Mouse (Mus musculus) cerebral cortex, adult 2 months (tissue): ENCODE measurements around the gene Frmd4a.

Source experiments
- WGBS: fragments of 180-500 bp; shearing (Covaris S2); methylation state at CpG from one replicate; pipeline ENCODE4 v1.1.7; 2018; 5-methylcytosine and 5-hydroxymethylcytosine counted together

Gene Frmd4a

DNA sequence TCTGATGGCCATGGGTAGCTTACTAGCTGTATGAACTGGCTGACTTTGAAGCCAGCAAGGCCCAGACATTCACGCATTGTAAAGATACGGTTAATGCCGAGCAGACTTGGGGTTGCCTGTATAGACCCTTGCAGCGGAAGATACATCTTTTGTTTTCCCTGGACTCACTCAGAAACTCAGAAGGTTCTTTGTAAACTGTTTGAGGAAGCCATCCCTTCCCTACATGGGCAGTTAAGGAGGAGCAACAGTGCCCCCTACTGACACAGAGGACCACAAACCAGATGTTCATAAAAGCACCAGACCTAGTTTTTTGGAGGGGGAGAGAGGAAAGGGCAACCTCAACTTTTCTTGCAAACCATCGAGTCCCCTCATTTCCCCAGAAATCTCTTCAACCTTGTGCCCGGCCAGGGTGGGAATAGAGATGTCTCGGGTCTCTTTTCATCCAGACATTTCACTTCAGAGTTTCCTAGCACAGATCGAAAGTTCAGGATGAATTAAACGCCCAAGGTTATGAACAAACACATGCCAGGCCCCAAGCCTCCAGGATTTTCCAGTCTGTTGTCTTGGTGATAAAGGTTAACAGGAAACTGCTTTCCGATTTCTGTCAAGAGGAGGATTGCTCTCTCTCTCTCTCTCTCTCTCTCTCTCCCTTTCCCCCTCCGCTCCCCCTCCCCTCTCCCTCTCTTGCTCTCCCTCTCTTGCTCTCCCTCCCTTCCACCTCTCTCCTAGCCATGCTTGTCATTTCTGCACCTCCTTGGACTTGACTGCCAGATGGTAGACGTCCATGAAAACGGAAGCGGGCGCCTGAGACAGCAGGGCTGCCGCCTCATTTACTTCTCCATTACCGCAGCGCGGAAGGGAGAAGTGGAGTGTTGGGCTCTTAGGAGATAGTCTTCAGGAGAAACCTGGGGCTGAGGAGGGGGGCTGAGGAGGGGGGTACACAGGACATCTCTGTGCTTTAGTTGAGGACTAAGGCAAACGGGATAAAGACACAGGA lies 475.3 kb downstream of the Frmd4a start:
- 41% methylated on average over 20 of the region's 20 CpGs for WGBS

DNA sequence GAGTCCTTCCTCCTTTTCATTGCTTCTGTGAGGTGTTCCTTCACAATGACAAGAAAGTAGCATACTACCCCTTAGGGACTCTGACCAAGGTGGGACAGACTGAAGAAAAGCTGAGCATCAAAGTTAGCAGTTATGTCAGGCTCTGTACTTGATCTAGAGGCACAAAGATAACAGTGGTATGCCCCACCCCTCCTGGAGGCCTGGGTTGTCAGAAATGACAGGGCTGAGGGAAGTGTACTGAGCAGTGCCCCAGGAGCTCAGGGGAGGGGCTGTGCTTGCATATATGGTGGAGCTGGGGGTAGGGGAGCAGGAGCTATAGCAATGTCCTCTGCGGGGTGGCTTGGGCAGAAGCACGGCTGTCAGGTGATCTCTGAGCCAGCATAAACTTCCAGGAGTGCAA lies 477.0 kb downstream of the Frmd4a start:
- 81% methylated on average over 2 of the region's 2 CpGs for WGBS

DNA sequence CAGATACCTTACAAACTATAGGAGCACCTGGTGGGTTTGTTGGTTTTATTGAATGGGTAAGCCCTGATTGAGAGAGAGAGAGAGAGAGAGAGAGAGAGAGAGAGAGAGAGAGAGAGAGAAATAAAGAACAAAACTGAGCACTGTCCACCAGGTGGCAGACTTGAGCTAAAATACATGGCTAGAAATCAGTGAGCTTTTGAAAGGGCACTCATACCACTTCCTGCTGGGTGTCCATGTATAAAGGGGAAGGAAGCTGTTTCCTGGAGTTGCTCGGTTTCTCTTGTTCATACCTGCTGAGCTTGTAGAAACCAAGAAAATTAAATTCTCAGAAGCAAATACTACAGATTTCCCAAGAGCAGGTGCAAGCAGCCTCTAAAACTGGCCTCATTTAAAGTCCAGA lies 481.7 kb downstream of the Frmd4a start:
- WGBS, result 3% methylated on average over 1 of the region's 1 CpGs

DNA sequence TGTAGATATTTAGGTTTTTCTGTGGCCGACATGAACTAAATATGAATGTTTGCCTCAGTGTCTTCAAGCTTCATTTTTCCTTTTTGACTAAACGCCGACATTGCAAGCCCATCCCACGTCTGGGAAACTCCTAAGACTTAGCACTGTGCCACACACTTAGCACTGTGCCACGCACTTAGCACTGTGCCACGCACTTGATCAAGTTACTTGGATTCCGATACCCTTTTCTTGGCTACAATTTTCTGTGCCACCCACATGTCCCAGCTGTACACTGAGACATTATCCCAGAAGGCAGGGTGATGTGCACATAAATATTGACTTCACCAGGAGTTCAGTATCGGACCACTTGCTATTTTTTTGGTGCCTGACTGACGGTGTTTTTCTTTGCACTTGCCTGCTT lies 482.4 kb downstream of the Frmd4a start:
- WGBS, result 51% methylated on average over 9 of the region's 9 CpGs

DNA sequence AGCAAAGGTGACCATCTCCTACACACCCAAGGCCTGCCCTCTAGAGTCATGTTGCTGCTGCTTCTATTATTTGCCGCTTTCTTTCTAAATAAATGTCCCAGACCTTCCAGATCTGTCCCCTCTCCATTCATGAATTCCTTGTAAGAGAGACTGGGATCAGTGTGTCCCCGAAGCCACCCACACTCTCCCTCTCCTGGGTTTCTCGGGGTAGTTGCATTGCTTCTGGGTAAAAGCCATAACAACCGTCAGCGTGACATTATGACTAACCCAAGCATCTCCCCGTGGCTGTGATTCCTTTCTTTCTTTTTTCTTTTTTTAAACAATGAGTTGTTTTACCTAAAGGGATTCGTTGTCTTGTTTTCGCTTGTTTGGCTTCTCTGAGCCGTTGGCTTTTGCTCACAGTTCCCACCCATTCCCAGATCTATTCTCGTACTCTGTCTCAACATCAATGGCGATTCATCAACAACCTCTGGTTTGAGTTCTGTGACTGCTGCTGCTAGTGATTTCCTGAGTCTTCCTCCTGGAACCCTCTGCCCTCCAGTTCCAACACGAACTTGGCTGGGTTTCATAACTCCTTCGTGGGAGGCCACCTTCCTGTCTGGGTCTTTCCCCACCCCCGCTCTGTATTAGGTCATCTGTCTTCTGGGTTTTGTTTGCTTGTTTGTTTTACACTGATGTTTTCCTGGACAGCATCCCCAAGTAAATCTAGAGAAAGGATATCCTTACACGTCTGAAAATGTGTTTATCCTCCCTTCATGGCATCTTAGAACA lies 483.9 kb downstream of the Frmd4a start:
- 37% methylated on average over 15 of the region's 15 CpGs for WGBS

DNA sequence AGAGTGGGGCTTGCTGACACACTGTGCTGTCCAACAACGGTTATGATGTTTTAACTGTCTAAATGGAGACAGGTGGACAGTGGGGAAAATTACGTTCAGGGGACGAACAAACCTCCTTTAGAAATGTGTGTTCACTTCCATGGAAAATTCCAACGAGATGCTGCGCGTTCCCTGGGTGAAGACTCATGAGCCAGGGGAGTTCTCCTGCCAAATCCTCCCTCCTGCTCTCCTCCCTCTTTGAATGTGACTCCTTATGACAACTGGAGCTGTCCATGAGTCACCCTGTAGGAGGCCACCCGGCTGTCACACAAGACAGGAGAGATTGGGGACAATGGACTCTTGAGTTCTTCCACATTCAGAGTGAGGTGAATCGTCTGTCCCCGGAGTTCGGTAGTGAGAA lies 486.9 kb downstream of the Frmd4a start:
- WGBS, result 36% methylated on average over 10 of the region's 10 CpGs

DNA sequence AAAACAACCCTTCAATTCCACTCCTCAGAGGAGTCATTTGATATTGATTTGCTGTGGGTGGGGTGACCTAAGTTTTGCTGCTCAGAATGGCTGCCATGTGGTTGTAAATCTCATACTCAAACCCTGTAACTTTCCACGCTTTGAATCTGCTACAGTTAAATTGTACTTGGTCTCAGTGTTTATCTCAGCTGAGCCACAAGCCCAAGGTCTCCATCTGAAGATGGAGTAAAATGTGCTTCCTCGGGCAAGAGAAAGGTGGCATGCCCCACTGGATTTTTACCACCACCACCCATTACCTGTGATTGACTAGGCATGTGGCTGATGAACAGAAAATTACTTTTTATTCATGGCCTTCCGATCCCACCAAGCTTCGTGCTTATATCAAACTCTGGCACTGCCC lies 488.2 kb downstream of the Frmd4a start:
- 95% methylated on average over 4 of the region's 4 CpGs for WGBS

DNA sequence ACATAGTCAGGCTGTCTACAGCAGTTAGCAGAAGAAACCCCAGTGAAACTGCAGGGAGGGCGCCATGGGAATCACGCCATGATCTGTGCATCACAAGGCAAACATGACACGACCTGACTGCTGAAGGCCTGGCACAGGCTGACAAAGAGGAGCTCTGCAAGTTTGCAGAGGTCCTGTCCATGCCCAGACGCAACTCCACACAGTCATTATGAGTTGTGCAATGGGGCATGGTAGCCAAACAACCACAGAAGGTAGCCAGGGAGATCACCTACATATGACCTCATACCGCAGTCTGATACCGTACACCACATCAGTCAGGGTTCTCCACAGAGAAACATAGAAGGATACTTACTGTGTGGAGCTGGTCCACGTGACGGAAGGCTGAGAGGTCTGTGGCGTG lies 489.1 kb downstream of the Frmd4a start:
- 95% methylated on average over 9 of the region's 9 CpGs for WGBS

DNA sequence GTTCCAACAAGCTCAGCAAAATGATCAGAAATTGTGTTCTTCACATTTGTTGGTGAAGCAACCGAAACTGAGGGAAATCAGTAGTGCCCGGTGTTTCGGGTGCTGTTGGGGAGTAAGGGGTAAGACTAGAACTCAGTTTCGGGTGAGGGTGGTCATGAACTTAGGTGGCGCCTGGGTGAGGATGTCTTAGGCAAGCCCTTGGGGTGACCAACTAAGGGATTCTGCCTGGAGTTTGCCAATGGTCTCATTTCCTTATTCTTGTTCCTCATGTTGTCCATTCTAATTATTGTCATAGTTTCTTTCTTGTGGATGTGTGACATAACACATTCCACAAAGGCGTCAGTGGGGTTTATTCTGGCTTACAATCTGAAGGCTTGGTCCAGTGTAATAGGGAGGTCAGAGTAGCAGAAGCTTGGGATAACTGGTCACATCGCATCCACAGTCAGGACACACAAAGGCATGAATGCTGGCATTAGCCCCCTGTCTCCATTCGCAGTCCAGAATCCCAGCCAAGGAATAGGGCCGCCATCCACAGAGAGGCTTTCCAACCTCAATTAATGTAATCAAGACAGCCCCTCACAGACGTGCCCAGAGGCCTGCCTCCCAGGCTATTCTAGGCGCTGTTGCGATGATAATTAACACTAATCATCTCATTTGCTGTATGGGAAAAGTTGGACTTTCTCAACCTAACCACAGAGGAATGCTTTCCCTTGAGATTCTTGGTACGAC lies 490.5 kb downstream of the Frmd4a start:
- 78% methylated on average over 13 of the region's 13 CpGs for WGBS

DNA sequence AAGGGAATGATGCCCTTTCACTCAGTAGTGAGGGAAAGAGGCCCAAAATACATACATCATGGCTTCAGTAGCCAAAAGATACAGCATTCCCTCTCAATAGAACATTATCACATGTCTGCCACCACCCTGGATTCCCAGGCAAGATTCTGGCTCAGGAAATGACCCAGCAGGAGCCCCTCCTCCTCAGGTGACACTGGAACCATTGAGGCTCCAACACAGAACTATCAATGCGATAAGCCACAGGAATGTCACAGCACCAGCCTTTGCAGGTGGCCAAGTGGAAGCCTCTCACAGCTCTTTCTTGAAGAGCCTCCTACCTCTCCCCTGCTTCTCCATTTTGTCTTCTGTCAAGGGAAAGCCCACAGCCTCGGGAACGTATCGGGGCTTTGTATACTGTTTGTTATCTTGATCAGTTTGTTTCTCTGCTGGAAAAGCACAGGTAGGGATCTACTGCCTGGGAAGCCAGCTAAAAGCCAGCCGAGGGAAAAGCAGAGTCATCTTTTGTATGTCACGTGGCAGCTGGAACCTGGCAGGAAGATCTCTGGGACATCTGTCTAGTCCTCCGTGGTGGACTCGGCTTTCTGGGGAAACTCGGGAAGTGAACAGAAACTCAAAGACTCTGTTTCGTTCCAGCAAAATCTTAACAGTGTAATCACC lies 491.6 kb downstream of the Frmd4a start:
- WGBS, result 41% methylated on average over 10 of the region's 10 CpGs

DNA sequence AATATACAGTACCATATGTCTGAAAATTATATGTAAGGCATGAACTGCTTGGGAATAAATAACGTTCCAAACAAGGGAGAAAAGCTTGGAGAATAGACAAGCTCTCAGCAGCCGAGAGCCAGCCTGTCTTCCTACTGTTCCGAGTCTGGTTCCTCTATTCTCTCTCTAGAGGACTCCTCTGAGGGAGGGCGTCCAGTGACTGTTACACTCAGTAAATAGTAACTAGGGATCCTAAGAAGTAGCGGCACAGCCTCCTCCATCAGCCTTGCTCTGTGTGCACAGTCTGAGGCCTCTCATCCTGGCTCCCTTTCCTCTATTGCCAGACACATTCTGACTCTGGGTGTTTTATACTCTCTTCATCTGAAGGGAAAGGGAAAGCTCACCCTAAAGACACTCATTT lies 492.2 kb downstream of the Frmd4a start:
- 25% methylated on average over 5 of the region's 5 CpGs for WGBS

DNA sequence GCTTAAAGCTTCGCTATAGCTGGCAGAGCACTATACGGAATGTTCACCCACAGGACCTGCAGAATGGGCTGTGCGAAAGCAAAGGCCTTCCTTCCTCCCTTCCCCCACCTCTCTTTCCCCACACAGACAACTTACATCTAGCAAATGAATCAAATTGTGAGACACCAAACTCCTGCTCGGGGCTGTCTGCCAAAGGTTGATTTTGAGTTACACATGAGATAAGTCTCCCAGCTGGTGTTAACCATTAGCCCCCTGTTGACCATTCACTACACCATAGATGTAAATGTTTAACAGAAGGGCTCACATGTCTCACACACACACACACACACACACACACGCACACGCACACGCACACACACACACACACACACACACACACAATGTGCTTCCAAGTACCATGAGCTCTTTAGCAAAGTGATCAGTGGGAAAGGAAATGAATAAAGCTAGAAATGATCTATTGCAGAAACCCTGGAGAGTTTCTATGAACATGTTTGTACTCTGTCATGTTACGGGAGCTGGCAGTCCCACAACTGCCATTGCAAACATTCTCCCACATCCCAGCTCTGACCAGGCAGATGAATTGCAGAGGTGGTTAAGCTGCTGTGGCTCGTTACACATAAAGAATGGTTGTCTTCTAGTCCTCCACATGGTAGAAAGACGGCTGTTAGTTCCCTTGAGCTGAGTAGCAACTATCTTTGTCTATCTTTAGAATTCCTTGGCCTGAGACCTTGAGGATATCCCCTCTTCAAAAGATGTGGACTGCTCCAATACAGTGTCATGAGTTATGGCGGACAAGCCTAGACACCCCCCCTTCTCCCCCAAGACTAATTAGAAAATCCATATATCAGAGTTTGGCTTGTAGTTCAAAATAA lies 492.9 kb downstream of the Frmd4a start:
- 69% methylated on average over 11 of the region's 11 CpGs for WGBS

DNA sequence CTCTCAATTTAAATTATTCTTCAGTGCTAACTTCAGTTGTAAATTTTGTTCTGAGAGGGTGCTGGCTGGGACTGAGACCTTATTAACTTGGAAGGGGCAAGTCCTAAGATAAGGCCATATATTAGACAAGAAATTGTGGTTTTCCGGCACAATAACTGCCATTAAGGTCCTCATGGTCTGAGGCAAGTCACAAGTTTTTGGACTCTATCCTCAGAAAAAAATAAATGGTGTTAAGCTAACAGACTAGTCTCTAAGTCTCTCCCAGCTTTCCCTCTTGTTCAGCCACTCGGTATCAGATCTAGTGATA lies 493.5 kb downstream of the Frmd4a start:
- WGBS, result 99% methylated on average over 2 of the region's 2 CpGs

DNA sequence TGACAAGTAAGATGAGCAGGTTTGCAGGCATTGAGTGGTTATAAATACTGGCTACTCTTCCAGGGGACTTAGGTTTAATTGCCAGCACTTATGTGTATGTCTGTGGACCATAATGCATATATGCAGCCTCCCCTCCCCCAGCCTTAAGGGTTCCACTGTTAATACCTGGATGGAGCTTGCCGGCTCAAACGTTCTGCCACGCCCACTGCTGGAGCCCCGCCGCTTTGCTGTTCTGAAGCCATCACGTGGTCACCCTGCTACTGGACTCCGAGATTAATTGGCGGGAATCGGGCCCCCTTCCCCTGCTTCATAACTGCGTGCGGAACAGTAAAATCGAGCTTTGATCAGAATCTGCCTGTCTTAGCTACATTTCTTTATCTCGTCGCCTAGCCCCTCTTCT lies 495.1 kb downstream of the Frmd4a start:
- 62% methylated on average over 14 of the region's 14 CpGs for WGBS

DNA sequence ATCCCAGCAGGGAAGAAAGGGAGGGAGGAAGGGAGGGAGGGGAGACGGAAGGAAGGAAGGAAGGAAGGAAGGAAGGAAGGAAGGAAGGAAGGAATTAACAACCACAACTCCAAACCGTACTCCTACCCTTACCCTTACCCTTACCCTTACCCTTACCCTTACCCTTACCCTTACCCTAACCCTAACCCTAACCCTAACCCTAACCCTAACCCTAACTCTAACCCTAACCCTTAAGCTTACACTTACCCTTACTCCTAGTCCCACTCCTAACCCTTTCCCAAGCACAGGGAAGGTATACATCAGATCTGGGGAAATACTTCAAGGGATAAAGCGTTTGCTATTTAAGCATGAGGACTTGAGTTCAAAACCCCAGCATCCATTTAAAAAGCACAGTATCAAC lies 498.4 kb downstream of the Frmd4a start:
- WGBS, result 87% methylated on average over 3 of the region's 3 CpGs

DNA sequence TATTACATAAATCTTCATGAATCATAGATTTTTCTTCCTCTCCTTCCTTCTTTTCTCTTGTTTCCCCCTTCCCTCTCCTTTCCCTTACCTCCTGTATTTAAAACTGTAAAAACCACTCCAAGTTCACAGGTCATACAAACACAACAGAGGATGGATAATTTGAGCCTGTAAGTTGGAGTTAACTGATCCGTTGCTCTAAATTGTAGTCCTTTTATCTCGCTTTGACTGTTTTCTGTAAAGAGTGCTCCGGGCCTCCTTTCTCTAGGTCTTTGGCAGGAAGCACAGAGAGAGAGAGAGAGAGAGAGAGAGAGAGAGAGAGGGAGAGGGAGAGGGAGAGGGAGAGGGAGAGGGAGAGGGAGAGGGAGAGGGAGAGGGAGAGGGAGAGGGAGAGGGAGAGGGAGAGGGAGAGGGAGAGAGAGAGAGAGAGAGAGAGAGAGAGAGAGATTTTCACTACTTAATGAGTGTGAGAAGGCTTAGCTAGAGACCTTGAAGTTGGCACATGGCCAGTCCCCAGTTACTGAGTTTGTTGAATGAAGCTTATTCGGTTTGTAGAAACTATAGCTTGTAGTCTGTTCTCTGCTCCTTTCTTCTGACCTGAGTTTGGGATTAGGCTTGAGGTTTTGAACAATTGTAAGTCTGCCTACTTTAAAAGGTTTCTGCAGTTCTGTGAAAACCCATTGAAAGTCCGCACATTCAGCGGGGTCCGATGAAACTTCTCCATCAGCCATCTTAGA lies 499.5 kb downstream of the Frmd4a start:
- 36% methylated on average over 7 of the region's 7 CpGs for WGBS

DNA sequence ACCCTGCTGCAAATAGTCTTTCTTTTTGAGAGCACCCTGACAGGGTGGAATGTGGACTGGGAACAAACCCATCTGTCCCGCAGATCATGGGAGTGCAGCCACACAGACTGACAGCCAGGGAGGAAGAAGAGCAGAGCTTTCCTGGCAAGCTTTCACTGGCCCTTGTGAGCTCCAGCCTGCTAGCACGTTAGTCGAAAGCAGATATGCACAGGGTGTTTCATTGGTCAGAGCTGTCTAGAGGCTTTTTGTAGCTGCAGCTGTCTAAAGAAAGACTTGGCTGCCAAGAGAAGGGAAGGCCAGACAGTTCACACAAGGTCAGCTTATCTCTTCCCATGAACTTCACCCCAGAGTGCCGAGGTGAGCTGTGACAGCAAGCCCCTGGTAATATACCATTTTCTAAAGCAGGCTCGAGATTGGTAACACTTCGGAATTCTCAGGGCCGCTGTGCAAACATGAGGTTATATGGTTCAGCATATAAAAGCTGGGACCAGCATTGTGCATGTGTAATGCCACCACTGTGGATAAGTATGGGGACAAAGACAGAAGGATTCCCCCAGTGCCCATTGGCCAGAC lies 500.1 kb downstream of the Frmd4a start:
- 46% methylated on average over 7 of the region's 7 CpGs for WGBS

DNA sequence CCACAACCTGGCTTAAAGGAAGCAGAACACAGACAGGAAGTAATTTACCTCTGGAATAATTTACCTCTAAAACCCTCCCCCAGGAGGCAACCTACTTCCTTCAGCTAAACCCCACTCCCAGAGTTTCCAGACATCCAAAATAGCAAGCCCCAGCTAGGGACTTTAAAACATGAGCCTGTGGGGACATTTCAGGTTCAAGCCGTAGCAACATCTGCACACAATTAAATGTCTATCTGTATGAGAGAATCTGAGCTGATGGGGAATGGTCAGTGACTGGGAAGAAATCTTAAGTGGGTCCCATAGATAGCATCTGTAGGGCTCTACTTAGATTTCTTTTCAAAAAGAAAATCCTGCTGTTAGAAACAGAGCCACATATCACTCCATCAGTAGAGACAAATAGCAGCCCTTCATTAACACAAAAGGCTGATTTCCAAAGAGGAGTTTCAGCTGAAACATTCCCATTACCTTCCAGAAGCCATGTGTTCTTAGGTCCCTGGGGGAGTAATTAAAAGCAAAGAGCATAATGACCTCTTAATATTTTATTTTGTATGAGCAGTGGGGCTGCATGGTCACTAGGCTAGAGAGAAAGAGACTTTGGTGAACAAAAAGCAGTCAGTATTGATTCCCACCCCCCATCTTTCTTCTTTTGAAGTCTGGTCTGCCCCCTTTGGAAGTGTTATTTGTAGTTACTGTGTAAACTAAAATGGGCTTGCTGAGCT lies 505.4 kb downstream of the Frmd4a start:
- 80% methylated on average over 1 of the region's 1 CpGs for WGBS

DNA sequence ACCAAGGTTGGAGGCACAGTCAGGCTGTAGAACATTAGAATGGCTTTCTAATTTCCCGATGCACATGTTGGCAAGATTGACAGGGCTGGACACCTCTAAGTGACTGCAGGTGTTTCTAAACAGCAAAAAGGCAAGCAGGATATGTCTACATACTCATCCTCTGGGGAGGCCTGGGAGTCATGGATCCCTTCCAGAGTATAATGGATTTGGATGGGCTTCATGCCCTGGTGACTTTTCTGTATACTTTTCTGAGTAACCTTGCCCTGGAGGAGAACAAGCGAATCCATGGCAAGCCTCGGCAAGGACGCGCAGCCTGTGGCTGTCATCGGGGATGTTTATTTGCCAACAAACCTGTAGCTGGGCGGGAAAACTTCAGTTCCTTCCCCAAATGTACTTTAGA lies 509.6 kb downstream of the Frmd4a start:
- WGBS, result 94% methylated on average over 7 of the region's 7 CpGs
